Mouse (Mus musculus) bone marrow, adult 2 months (tissue): Measurements from ENCODE around the gene Gpsm1.
A peak's percentile ranks its signal among the peaks of the same experiment; 100 is the strongest.

ENCODE experiments used
- CTCF ChIP-seq: fragments of 200-500 bp; IDR thresholded peaks from 2 replicates; pipeline ENCODE4 v1.5.1; 2011; ENCODE audit warnings: low read length, control low read depth; ENCODE audit not compliant: control insufficient read depth, insufficient read depth
- POLR2A ChIP-seq: fragments of 200-500 bp; IDR thresholded peaks from 2 replicates; pipeline ENCODE4 v1.6.1; 2011; ENCODE audit warnings: low read depth, mild to moderate bottlenecking, control low read depth, low read length, borderline replicate concordance; ENCODE audit not compliant: control insufficient read depth

DNA sequence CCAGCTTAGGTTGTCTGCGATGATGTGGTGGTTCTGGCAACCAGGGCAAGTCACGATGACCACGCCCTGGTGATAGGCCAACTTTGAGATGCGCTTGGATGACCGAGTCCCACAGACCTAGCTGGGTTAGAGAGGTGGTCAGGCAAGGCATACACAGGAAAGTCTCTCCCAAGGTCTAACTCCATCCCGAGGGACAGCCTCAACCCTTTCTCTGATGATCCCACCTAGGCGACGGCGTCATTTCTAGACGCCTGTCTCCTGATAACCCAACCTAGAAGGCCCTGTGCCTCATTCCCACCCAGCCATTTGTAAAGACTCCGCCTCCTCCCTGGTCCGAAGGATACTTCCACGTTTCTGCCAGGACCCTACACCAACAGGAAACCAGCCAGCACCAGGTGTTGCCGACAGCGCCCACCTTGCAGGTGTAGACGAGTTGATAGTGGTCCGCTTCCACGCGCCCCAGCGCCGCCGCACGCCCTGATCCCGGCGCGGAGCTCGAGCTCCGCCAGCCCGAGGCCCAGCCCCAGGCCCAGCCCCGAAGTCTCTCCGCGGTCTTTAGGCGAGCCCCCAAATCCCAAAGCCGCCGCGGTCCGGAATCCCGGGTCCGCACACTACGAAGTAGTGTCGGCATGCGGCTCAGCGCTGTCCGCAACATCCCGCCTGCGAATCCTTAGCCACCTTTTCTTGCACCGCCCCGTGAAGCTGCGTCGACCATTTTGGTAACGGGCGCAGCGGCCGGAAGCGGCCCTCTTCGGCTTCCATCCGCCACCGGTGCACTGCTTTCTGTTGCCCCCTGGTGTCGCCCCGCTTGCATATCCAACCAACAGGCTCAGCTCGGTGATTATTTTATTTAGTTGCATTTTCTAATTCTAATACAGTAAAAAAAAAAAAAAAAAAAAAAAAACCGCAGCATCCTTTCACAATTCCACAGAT lies 36.3 kb downstream of the Gpsm1 start, which contains the start of gene Dnlz:
- TF ChIP-seq CTCF (peak; percentile 57), POLR2A (peak; percentile 67; the same call in 1 of the 2 replicates)
